Mouse (Mus musculus): ENCODE measurements at regions not wholly inside any gene's neighbourhood (a gene's known extent, or its start where the extent isn't known, plus 50 kb on each side); places are given as distances from the start of the nearest gene placed in this dataset.
A peak's percentile ranks its signal among the peaks of the same experiment; 100 is the strongest.

GRCm38 (mm10) chr13:28728768-28729167, 224.7 kb downstream of the Sox4 start:
- H3K4me3 ChIP-seq (ENCODE audit: low read depth, low read length) = no peak overlapping the region
- ATAC-seq (ENCODE audit: insufficient read depth, low read depth) = no peak
- H3K9ac ChIP-seq (replicated peaks; ENCODE audit: low read depth, low read length) = no peak overlapping the region
- no peak overlapping the region for H3K27ac ChIP-seq (ENCODE audit: low read depth)
- no peak for DNase-seq (ENCODE audit: low spot score)
- 66% methylated on average over 5 of the region's 5 CpGs for WGBS
- H3K36me3 ChIP-seq (replicated peaks; ENCODE audit: control insufficient read depth, insufficient read depth, low read length) = no peaks in the 10 kb centered on the region
- H3K4me2 ChIP-seq (ENCODE audit: low read depth, low read length) = no peak overlapping the region
- no peaks in the 10 kb centered on the region for H3K4me1 ChIP-seq (ENCODE audit: control insufficient read depth, insufficient read depth)
- H3K9me3 ChIP-seq (replicated peaks; ENCODE audit: control insufficient read depth, low read length) = no peaks in the 10 kb centered on the region
- TF ChIP-seq CTCF (IDR thresholded peaks at IDR 0.05; ENCODE audit: low read depth) (no peak), EP300 (IDR thresholded peaks at IDR 0.05; ENCODE audit: low read depth) (no peak)
- H3K27me3 ChIP-seq (ENCODE audit: control insufficient read depth, insufficient read depth, low read length) = no peaks in the 10 kb centered on the region

DNA sequence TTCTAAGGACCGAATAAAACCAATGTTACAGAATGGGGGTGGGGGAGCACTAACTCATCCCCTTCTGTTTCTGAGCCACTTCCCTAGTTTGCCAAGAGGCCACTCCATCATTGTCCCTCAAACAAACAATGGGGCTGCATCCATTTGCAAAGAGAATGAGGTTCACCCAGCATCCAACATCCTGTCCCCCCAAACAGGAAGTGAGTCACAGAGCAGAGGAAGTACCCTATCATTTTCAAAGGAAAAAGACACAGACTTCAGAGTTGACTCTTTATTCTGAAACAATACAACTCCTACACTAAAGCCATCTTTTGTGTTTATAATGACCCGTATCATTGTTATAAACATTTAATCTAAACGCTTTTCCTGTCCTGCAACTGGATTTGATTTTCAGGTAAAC, 229.2 kb downstream of the Sox4 start:
- H3K9ac ChIP-seq (replicated peaks; ENCODE audit: low read depth, low read length) = no peak overlapping the region
- no peak overlapping the region for H3K4me2 ChIP-seq (ENCODE audit: low read depth, low read length)
- H3K27ac ChIP-seq (ENCODE audit: low read depth) = peak overlapping the region; percentile 30; the same call in 1 of the 2 replicates
- no peaks in the 10 kb centered on the region for H3K9me3 ChIP-seq (replicated peaks; ENCODE audit: control insufficient read depth, low read length)
- DNase-seq (ENCODE audit: low spot score) = peak; percentile 68
- ATAC-seq (ENCODE audit: insufficient read depth, low read depth) = peak; percentile 44; the same call in 1 of the 2 replicates
- WGBS = 64% methylated on average over 3 of the region's 3 CpGs
- no peak overlapping the region for H3K4me3 ChIP-seq (ENCODE audit: low read depth, low read length)
- H3K4me1 ChIP-seq (ENCODE audit: control insufficient read depth, insufficient read depth) = peaks cover 20% of the 10 kb centered on the region
- H3K27me3 ChIP-seq (ENCODE audit: control insufficient read depth, insufficient read depth, low read length) = no peaks in the 10 kb centered on the region
- no peak for TF ChIP-seq CTCF (IDR thresholded peaks at IDR 0.05; ENCODE audit: low read depth)
- peak; percentile 61; the same call in 1 of the 2 replicates for TF ChIP-seq EP300 (IDR thresholded peaks at IDR 0.05; ENCODE audit: low read depth)
- no peaks in the 10 kb centered on the region for H3K36me3 ChIP-seq (replicated peaks; ENCODE audit: control insufficient read depth, insufficient read depth, low read length)

DNA sequence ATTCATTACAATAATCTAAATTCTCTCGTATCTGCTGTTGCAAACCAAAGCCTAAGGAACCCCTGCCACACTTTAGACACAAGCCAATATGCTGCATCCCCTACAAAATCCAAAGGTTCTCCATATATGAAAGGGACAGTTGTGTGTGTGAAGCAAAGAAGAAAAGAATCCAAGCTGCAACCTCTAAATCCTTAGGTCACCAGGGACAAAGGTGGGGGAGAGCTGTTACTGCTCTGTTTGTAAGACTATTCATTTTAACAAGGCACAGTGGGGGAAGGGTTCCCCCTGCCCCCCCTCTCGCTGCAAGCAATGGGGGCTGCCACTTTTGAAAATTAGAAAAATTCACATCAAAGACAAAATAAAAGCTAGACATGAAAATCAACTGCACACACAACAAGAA, 231.4 kb downstream of the Sox4 start:
- TF ChIP-seq EP300 (IDR thresholded peaks at IDR 0.05; ENCODE audit: low read depth) (no peak), CTCF (IDR thresholded peaks at IDR 0.05; ENCODE audit: low read depth) (no peak)
- ATAC-seq (ENCODE audit: insufficient read depth, low read depth) = no peak
- H3K9me3 ChIP-seq (replicated peaks; ENCODE audit: control insufficient read depth, low read length) = no peaks in the 10 kb centered on the region
- no peak overlapping the region for H3K27ac ChIP-seq (ENCODE audit: low read depth)
- H3K27me3 ChIP-seq (ENCODE audit: control insufficient read depth, insufficient read depth, low read length) = no peaks in the 10 kb centered on the region
- no peak overlapping the region for H3K9ac ChIP-seq (replicated peaks; ENCODE audit: low read depth, low read length)
- 92% methylated on average over 2 of the region's 2 CpGs for WGBS
- no peak overlapping the region for H3K4me3 ChIP-seq (ENCODE audit: low read depth, low read length)
- DNase-seq (ENCODE audit: low spot score) = no peak
- H3K4me2 ChIP-seq (ENCODE audit: low read depth, low read length) = no peak overlapping the region
- H3K36me3 ChIP-seq (replicated peaks; ENCODE audit: control insufficient read depth, insufficient read depth, low read length) = no peaks in the 10 kb centered on the region
- peaks cover 38% of the 10 kb centered on the region for H3K4me1 ChIP-seq (ENCODE audit: control insufficient read depth, insufficient read depth)

DNA sequence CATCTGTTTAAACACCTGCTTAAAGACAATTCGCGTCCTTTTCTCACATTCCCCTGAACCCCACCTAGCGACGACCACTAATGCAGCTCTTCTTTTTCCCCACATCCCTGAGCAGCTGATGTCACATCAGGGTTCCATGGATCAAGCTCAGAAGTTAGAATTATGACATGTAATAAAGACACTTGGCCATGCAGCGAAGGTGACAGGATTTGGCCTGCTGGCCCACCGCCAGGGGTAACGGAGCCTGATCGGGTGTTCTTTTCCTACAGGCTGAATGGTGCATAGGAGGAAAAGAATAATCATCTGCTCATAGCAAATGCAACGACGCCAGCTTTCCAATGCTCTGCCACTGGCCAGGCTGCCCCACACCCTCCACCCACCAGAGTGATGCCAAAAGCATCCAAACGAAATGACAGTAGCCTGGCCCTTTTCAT, 231.9 kb downstream of the Sox4 start:
- peaks cover 38% of the 10 kb centered on the region for H3K4me1 ChIP-seq (ENCODE audit: control insufficient read depth, insufficient read depth)
- DNase-seq (ENCODE audit: low spot score) = no peak
- ATAC-seq (ENCODE audit: insufficient read depth, low read depth) = no peak
- no peaks in the 10 kb centered on the region for H3K27me3 ChIP-seq (ENCODE audit: control insufficient read depth, insufficient read depth, low read length)
- no peaks in the 10 kb centered on the region for H3K9me3 ChIP-seq (replicated peaks; ENCODE audit: control insufficient read depth, low read length)
- no peak overlapping the region for H3K4me2 ChIP-seq (ENCODE audit: low read depth, low read length)
- H3K9ac ChIP-seq (replicated peaks; ENCODE audit: low read depth, low read length) = no peak overlapping the region
- H3K36me3 ChIP-seq (replicated peaks; ENCODE audit: control insufficient read depth, insufficient read depth, low read length) = no peaks in the 10 kb centered on the region
- H3K4me3 ChIP-seq (ENCODE audit: low read depth, low read length) = no peak overlapping the region
- TF ChIP-seq EP300 (IDR thresholded peaks at IDR 0.05; ENCODE audit: low read depth) (no peak), CTCF (IDR thresholded peaks at IDR 0.05; ENCODE audit: low read depth) (no peak)
- H3K27ac ChIP-seq (ENCODE audit: low read depth) = no peak overlapping the region
- WGBS = 62% methylated on average over 11 of the region's 11 CpGs

GRCm38 (mm10) chr13:28720639-28721239, 232.8 kb downstream of the Sox4 start:
- DNase-seq (ENCODE audit: low spot score) (peak; percentile 59), ATAC-seq (ENCODE audit: insufficient read depth, low read depth) (no peak)
- 22% methylated on average over 11 of the region's 11 CpGs for WGBS
- H3K9me3 ChIP-seq (replicated peaks; ENCODE audit: control insufficient read depth, low read length) = no peaks in the 10 kb centered on the region
- H3K27me3 ChIP-seq (ENCODE audit: control insufficient read depth, insufficient read depth, low read length) = no peaks in the 10 kb centered on the region
- peak overlapping the region; percentile 48 for H3K4me2 ChIP-seq (ENCODE audit: low read depth, low read length)
- peaks cover 38% of the 10 kb centered on the region for H3K4me1 ChIP-seq (ENCODE audit: control insufficient read depth, insufficient read depth)
- no peak overlapping the region; the same call in 1 of the 2 replicates for H3K9ac ChIP-seq (replicated peaks; ENCODE audit: low read depth, low read length)
- H3K36me3 ChIP-seq (replicated peaks; ENCODE audit: control insufficient read depth, insufficient read depth, low read length) = no peaks in the 10 kb centered on the region
- peak overlapping the region; percentile 52 for H3K27ac ChIP-seq (ENCODE audit: low read depth)
- TF ChIP-seq CTCF (IDR thresholded peaks at IDR 0.05; ENCODE audit: low read depth) (no peak), EP300 (IDR thresholded peaks at IDR 0.05; ENCODE audit: low read depth) (no peak)
- peak overlapping the region; percentile 14; the same call in 1 of the 2 replicates for H3K4me3 ChIP-seq (ENCODE audit: low read depth, low read length)

DNA sequence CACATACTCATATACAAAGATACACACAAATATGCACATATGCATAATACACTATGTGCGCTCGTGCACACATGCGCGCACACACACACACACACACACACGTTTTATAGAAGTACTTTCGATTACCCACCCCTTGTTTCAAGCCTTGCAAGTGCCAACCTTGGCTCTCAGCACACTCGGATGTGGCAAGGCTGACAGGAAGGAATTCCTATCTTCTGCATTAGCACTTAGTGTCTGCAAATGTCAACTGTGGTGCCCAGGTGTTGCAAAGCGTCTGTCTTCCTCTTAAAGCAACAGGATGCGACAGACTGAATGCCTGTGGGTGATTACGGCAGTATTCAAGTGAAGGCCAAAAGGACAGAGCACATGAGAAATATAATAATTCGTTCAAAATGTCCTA, 233.3 kb downstream of the Sox4 start:
- H3K27me3 ChIP-seq (ENCODE audit: control insufficient read depth, insufficient read depth, low read length) = no peaks in the 10 kb centered on the region
- no peak overlapping the region for H3K9ac ChIP-seq (replicated peaks; ENCODE audit: low read depth, low read length)
- ATAC-seq (ENCODE audit: insufficient read depth, low read depth) = no peak
- peak overlapping the region; percentile 48; the same call in 1 of the 2 replicates for H3K4me2 ChIP-seq (ENCODE audit: low read depth, low read length)
- H3K36me3 ChIP-seq (replicated peaks; ENCODE audit: control insufficient read depth, insufficient read depth, low read length) = no peaks in the 10 kb centered on the region
- peak overlapping the region; percentile 5 for H3K27ac ChIP-seq (ENCODE audit: low read depth)
- H3K4me3 ChIP-seq (ENCODE audit: low read depth, low read length) = no peak overlapping the region
- H3K9me3 ChIP-seq (replicated peaks; ENCODE audit: control insufficient read depth, low read length) = no peaks in the 10 kb centered on the region
- TF ChIP-seq EP300 (IDR thresholded peaks at IDR 0.05; ENCODE audit: low read depth) (no peak), CTCF (IDR thresholded peaks at IDR 0.05; ENCODE audit: low read depth) (no peak)
- WGBS = 44% methylated on average over 11 of the region's 11 CpGs
- DNase-seq (ENCODE audit: low spot score) = no peak
- peaks cover 38% of the 10 kb centered on the region for H3K4me1 ChIP-seq (ENCODE audit: control insufficient read depth, insufficient read depth)
